Mouse (Mus musculus) c-Kit-positive CD71-positive TER-119-negative erythroid progenitor cells, embryonic 14.5 days (primary cell): ENCODE results near the gene Wscd1.
"Not testable (repeated sequence)": the region's sequence is repeated elsewhere in the genome, so short reads cannot be mapped to it uniquely, and the experiment has no call there.

Source experiments
- DNase-seq: peaks from one replicate; pipeline ENCODE4 v3.0.0-alpha.2; 2013; ENCODE audit warnings: low read depth

Gene Wscd1

DNA sequence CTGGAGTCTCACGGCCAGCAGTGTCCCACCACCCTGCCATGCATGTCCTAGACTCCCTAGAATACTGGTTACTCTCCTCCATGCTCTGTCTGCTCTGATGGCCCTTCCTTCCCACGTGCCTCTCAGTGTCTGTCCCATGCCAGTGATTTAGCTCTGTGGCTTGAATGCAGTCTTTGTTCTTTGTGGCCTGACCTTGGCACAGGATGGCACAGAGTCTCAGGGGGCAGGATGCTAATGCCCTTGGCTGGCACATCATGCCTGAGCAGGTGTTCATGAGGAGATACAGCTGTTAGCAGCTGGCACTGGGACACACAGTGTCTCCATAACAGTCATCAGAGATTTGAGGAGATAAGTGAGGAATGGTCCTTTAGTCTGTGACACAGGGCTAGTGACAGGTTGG lies 20.8 kb downstream of the Wscd1 start:
- no peak for DNase-seq

DNA sequence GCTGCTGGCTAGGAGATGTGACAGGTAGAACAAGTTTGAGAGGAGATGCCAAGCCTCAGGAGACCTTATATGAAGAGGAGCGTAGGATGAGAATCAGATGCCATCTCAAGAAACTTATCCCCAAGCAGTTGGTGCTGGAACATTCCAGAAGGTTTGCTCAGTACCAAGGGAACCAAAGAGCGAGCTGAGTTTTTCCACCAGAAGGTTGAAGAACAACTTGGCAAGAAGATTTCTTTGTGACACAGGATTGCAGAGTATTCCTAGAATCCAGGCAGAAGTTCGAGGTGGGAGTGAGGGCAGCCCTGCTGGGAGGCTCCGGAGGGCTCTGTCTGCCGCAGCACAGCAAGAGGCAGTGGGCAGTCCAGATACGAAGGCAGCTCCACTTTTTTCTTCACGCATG lies 21.4 kb downstream of the Wscd1 start:
- no peak for DNase-seq

DNA sequence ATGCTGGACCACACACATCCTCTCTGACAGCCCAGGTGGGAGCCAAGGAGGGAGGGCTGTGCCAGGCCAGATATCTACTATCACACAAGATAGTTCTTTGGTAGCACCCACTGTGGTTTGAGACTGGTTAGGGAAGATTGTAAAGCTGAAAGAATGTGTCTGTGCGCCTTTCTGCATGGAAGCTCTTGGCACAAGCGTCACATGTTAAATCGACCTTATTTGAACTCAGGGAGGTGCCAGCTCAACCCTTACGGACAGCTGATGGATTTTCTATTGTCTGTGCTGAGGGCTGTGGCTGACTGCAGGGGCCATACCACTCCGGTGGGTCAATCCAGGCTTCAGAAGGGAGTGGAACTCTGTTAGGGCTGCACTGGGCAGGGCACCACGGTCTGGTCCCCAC lies 22.3 kb downstream of the Wscd1 start:
- DNase-seq = no peak

DNA sequence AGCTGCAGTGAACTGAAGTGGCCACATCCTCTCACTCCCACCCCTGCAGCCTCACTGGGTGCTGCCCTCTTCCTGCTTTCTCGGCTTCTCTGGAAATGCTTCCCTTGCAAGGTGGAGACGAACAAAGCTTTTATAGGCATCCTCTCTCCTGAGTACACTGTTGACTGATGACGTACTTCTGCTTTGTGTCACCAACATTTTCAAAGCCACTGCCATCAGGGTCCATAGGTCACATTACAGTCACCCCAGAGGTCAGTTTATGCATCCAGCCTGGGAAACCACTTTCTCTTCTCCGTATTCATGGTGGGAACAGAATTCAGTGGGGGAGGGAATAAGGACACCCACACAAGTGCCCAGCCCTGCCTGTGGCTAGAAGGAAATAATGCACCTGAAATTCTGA lies 23.1 kb downstream of the Wscd1 start:
- DNase-seq = no peak

DNA sequence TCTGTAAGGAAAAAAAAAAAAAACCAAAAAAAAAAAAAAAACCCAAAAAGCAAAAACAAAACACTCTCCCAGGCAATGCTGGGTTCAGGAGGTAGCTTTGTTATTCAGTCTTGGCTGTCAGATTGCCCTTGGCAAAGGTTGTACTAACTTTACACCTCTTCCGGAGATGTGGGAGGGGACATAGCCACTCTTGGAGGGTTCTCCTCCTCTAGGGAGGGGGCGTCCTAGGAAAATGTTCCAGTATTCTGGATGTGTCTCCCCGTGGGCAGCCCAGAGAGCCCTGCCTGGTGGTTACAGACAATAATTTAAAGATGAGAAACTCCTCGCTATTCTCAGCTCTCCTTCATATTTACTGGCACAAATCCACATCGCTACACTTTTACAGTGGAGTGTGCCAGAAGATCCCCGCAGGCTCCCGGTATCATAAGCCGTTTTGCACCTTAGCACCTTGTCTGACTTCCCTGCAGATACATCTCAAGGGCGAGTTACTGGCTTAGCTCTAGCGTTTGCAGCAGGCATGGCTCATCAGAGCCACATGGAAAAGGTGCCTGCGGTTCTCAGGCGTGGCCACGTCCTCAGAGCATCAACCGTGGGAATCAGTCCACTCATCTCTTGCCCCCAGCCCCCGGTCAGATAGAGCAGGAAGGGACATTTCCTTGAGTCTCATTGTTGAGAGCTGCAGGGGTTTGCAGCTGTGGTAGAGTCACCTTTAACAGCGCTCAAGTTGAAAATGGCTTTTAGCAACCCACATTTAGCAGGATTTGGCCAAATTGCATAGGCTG lies 24.5 kb downstream of the Wscd1 start:
- DNase-seq = no peak

DNA sequence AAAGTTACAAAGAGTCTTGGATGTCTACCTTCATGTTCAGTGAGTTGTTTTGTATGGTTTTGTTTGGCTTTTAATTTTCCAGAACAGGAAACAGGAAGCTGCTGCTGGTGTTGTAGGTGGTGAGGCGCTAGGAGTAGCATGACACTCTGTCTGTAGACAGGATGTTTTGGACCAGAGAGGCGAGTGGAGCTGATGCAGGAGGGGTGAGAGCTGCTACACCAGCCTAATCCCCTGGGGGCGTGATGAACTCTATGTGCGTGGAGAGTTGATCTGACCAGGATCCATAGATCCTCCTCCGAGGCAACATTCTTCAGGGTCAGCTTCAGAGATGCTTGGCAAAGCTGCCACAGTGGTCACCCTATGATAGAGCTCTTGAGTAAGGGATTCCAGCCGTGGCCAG lies 25.3 kb downstream of the Wscd1 start:
- DNase-seq = no peak

DNA sequence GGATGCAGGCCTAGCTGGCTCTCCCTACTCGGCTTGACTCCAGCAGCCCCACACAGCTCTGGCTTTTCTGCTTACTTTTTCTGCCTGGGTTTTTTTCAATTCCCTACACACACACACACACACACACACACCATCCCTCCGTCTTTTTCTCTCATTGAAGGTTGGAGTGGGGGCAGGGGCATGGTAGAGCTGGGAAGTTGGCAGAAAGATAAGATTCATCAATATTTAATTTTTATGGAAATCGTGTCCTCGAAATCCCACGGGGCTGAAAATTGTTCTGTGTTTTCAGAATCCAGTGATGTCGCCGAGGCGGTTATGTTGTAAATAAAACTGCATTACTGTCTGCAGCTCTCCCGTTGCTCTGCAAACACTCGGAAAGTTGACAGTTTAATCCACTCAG lies 29.9 kb downstream of the Wscd1 start:
- DNase-seq = no peak

DNA sequence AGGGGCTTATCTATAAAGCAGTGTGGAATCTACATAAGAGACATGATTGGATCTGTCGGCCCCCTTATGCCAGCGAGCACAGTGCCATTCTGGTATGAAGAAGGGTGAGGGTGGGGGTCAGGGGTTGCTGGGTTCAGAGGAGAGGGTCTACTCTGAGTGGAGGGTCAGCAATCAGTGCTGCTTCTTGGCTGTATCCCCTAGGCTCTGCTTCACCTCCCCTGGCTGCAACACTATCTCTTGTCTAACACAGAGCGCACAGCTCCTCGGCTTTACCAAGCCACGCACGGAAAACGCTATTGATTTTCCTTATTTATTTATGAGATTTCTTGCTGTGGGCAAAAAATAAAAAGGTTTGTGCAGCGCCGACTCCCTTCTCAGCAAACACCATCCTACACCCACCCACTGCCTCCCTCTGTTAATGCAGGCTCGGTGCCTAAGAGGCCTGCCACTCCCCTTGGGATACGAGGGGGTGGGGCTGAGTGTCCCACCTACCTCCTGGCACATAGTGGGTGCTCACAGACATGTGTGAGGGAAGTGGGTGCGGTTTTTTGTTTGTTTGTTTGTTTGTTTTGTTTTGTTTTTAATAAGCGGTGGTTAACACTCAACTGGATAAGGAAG lies 32.1 kb downstream of the Wscd1 start:
- DNase-seq = no peak

DNA sequence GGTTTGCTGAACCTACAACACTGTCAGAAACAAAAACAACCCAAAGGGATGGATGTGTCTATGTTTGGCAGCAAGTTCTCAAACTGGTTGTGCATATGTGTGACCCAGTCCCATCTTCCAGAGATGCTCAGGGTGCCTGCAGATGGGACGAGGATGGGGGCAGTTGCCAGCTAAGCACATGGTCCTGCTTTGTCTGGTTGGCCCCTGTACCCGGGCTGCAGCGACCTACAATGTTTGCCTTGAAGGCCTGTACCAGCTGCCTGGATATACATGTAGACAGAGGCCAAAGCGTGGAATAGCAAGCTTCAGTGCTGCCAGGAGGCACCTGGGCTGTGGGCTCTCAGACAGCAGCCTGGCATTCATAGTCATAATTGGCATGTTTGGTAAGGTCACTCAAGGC lies 35.8 kb downstream of the Wscd1 start:
- DNase-seq = no peak

DNA sequence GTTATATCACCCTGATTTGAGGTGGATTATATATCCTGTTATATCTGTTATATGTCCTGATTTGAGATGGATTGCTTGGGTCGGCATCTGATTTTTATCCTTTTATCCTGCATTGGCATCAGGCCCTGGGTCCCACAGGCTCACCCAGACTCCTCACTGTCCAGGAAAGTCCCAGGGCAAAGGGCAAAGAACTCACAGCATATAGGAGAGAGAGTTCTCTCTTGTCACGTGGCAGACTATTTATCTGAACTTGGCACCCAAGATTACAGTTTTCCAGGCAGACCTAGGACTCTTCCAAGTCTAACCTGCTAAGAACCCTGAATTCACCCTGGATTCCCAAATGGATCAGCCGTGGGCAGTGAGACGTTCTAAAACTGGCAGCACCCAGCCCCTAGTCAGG lies 38.5 kb downstream of the Wscd1 start:
- DNase-seq = no peak

DNA sequence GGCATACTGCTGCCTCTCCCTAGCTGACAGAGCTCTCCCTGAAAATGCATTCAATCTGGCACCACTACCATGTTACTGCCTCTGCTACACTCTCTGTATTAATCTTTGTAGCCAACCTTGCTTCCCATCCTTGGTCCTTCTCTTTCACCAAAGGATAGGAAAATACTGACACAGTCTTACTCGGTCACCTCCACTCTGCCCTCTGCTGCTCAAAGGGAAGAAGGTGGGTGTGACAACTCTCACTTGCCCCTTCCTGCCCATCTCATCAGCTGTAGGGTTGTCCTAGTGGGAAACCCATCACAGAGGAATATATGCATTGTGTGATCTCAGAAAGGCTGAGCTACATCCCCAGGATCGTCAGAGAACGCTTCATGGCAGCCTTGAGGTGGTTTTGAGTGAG lies 40.5 kb downstream of the Wscd1 start:
- no peak for DNase-seq

DNA sequence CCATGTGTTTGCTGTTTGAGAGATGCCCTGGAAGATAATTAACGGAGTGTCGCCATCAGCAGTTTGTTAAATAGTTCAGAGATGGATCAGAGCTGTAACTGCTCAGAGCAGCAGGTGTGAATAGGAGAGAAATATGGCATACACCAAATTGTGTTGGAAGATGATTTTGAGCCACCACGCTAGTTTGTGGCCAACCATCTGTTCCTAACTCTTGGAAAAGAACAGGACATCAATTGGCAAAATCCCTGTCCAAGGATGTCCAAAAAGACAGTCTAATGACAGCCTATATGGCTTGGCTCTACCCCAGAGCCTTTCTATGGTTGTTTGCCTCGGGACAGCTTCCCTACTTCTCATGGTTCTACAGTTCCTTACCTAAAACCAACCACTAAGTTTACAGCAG lies 49.5 kb downstream of the Wscd1 start:
- no peak for DNase-seq

DNA sequence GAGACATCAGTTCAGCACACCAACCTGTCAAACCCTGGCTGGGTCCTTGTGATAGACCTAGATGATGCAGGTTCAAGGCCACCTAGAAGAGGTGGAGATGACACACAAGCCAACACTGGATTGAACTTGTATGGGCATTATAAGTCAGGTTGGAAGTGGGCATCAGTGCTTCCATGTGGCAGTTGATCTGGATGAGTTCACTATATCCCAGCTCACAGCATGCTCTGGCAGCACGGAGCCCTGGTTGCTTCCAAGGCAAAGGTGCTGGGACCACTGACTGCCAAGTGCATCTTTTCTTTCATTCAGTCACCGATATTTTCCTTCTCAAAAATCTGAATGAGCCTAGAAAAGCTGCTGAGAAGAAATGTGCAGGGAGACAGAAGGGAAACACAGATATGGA lies 58.8 kb downstream of the Wscd1 start:
- DNase-seq = no peak

DNA sequence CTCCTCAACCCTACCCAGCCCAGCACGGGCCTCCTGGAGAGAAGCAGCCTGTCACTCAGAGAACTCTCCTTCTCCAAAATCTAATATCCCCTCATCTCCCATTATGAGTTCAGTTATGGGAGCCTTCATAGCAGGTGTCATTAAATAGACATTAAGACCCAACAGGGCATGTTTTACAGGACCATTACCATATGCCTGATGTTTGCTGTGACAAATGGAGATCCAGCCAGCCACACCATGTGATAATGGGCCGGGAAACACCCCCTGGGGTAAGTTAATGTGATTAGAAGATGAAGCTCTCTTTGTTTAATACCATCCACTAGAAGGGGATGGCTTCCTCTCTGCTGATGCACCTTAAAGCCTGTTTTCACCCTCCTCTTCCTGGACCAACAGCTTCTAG lies 62.1 kb downstream of the Wscd1 start:
- no peak for DNase-seq

DNA sequence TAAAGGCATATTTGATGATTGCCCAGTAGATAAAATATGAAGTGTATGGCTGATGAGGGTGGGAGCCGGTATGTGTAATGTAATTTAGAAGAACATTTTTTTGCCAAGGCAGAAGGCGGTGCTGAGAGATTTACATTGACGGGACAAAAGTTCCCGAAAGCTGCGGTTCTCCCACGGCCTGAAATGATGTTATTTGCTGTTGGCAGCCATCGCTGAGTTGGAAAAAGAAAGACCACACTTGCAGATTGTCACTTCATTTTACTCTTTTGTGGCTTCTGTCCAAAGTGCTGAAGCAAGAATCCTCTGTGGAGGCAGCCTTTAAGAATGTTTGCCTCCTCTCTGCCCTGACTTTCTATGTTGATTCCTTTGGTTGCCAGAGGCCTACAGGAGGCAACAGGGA lies 63.2 kb downstream of the Wscd1 start:
- no peak for DNase-seq

DNA sequence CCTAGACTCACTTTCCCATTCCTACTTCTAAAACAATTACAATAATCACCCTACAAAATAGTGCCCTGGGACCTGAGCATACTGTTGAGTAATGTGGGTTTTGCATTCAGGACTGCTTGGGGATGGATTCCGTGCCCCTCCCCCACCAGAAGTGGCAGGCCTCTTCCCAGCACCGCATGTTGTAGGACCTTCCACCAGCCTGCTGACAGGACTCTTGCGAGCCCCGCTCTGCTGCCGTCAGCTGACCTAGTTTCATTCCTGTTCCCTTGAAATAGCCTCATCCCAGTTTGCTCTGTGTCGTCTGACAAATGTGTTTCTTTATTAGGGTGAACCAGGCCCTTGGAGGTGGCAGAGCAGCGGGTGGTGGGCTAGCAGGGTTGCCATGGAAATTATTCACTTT lies 64.8 kb downstream of the Wscd1 start:
- no peak for DNase-seq

DNA sequence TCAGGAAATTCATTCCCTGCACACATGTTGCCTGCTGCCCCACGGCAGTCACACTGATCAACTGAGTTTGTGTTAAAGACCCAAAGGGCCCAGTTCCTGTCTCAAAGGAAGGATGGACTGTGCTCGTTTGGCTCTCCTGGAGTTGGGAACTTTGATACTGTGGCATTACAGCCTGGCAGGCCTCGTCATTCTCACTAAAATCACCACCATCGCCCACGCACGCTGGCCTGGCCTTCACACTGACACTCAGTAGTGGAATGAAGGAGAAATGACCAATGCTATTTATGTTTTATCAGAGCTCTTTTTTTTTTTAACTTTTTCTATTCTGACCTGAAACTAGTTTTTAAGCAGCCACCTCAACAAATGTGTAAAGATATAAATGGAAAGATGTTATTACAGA lies 65.6 kb downstream of the Wscd1 start:
- no peak for DNase-seq

DNA sequence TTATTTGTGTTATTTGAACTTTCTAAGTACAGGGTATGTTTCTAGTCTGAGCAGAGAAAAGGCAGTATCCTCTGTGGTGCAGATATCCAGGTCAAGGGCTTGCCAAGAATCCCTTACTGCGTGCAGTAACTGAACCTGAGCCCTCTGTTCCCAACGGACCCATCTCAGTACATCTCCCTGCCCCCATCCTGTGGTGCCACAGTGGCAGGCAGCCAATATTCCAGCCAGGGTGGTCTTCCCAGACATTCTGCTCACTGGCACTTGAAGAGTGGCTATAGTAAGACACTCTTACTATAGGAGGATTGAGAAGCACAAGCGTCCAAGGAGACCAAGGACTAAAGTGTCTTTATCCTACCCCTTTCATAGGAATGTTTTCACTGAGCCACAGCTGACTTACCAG lies 67.2 kb downstream of the Wscd1 start:
- DNase-seq = no peak

DNA sequence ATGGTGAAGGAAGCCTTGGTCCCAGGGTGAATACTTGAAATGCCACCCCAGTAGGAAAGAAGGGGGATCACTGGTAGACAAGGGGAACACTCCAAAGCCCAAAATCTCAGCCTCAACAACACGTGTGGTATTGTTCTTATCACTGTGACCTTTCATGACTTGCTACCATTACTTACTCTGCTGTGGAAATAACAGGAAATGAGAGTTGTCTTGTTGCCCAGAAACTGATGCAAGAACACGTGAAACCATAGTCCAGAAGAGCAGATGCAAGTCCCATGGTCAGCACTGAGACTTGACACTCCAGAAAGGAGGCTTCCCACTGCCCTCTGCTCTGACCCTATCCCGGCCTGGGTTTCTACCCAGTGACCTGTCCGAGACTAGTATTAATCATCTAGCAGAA lies 67.6 kb downstream of the Wscd1 start:
- no peak for DNase-seq

DNA sequence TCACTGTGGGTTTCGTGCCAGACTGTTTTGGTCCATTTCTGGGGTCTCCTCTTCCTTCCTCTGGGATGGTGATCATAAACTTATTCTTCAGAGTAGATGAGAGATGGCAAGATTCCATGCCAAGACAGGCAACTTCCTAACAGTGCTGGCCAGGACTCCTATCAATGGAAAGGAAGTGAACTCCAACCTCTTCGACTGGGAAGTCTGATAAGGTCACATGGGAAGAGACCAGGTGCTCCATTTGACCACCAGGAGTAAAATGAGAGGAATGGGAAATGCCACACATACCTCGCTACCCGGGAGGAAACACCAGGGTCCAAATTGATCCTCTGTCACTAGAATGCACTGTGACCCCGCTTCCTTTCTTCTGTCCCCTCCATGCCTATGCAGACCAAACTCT lies 68.4 kb downstream of the Wscd1 start:
- DNase-seq = no peak

DNA sequence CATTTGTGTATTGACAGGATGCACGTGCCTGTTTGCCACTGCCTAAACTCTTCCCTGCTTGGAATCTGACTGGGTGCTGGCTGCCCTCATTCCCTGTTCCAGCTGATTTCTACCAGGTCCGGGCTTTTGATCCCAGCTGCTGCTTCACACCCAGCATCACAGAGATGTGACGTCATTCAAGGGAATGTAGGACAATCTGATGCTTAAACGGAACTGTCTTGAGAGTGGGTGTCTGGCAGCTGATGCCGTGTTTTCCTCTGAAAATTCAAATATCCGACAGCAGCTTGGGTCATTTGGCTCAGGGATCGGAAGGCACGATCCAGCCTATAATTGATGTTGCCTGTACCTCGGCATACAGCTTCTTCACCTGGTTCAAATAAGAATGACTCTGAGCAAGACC lies 70.2 kb downstream of the Wscd1 start:
- DNase-seq = no peak

DNA sequence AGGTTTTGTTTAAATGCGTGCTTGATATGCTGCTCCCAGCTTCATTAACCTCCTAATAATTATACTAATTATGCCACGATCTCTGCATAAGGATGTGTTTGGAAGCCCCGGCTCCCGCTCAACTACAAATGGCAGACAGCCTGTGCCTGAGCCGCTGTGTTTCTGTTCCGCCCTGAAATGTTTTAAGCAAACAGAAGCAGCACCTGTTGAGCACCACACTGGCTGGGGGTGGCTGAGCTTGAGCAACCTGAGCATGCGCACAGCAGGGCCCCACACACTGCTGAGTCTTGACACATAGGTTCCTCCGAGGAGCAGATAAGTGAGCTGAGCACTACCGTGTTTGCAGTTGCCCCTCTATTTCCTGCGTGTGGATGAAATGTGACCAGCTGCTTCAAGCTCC lies 71.1 kb downstream of the Wscd1 start:
- no peak for DNase-seq

DNA sequence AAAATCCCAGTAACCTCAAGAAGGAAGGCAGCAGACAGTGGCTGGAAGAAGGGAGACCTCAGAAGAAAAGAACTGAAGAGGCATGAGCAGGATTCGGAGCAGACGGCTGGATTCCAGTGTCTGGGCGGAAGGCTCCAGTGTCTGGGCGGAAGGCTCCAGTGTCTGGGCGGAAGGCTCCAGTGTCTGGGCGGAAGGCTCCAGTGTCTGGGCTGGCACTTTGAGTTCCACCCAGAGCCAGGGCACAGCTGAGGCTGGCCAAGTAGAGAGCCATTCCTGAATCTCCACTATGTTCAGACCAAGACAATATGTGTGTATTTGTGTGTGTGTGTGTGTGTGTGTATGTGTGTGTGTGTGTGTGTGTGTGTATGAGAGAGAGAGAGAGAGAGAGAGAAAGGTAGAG lies 71.8 kb downstream of the Wscd1 start:
- not testable (repeated sequence) for DNase-seq

DNA sequence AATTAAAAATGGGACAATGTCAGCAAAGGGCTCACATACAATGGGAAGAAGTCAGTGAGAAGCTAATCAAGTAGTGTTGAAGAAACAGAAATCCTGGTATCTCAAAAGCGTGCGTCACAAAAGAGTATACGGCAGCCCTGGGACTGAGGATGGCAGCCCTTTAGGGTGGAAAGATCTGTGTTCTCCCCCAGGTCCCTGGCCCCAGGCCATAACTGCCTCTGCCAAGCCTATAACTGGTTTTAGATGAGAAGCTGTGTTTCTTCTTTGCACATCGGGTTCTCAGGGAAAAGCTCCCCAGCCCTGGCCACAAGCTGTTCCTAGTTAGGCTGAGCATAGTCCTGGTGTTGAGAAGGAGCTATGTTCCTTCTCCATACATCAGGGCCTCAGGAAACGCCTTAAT lies 72.3 kb downstream of the Wscd1 start:
- no peak for DNase-seq
